Mouse (Mus musculus): ENCODE measurements around the gene Lyrm2.

Lyrm2 gene

GRCm38 (mm10) chr4:32799966-32800576 is at the start of gene Lyrm2:
Lyrm2 (plus strand) TSS chr4:32800253.
- peak; percentile 90 for DNase-seq (ENCODE audit: low spot score)

DNA sequence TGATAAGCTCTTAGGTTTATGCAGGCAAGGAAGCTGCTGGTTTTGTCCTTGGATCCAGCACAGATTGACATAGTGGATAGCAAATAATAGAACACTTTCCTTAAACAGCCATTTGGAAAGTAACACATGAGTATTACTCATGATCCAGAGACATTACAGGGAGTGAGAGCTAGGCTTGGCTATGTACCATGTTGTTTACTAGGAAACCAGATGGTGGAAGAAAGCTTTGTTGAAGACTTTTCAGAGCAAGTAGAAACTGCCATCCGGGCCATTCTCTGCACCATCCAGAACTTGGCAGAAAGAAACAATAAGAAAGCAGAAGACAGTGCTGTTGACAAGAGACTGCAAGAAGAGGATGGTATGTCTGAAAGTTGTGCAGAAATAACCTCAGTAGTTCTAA is 49.3 kb upstream of the Lyrm2 start:
- no peak for DNase-seq (ENCODE audit: low spot score)

- no peak for DNase-seq (ENCODE audit: low spot score)
Measured at GRCm38 (mm10) chr4:32757430-32757829, 42.6 kb upstream of the Lyrm2 start.

DNA sequence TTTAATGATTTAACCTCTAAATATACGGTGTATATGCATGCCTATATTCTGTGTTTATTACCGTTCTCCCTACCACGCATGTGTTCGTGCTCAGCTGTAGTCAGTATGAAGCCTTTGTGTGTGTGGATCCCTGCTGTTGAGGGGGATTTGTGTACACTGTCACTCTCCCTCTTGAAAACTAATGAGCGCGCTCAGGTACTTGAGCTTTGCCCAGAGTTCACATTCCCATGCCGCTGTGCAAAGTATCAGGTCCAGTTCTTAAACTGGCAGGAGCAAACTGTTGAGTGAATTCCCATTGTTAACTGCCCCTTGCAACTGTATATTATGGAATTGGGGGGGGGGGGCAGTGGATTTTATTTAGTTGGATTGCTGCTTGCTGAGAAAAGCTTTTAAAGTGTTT is 32.6 kb upstream of the Lyrm2 start:
- no peak for DNase-seq (ENCODE audit: low spot score)

DNA sequence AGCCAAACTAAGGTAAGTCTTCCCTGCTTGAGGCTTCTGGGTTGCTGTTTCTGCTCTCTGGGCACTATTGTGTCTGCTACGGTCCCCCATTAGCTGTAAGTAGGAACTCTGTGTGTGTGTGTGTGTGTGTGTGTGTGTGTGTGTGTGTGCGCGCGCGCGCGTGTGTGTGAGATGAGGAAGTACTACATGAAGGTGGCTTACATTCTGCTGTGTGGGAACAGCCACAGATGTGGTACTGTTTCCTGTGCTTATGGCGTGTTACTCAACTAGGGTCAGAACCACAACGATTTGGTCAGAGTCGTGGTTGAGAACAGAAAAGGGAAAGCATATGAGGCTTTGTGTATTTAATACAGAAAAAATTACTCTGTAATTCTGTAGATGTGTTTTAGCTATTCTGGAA is 32.0 kb upstream of the Lyrm2 start:
- DNase-seq (ENCODE audit: low spot score), result no peak

GRCm38 (mm10) chr4:32770284-32770810 is 29.7 kb upstream of the Lyrm2 start:
- no peak for DNase-seq (ENCODE audit: low spot score)

DNA sequence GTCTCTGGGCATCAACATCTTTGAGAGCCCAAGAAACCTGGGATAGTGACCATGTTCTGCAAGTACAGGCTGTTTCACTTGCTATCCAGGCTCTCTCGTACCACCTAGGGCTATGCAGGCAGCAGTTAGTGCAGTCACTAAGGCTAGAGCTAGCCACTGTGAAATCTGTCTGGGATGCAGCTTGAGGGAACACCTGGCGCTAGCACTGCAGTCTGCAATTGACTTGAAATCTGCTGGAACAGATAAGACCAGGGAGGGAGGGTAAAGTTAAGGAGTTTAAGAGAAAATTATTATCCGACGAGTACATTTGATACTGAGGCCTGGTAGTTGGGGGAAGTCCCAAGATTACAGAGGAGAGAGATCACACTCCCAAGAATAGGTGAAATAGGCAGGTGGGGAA is 20.1 kb upstream of the Lyrm2 start:
- DNase-seq (ENCODE audit: low spot score), result no peak

- DNase-seq (ENCODE audit: low spot score), result no peak
Measured at GRCm38 (mm10) chr4:32787110-32787509, 12.9 kb upstream of the Lyrm2 start.

DNA sequence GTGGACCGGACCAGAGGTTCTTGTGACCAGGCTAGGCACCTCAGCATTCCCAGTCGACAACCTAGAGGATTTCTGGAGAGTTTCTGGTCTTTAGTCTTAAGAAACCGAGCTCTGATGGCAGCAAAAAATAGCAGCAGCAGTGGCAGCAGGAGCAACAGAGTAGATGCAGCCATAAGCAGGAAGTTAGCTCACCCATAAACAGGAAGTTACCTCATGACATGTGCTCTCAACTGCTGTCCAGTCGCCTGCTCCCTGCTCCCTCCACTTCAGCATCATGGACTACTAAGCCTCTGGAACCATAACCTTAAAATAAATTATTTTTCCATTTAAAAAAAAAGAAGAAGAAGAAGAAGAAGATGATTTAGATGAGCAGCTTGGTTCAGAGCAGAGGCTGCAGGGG is 11.0 kb upstream of the Lyrm2 start:
- DNase-seq (ENCODE audit: low spot score), result no peak

DNA sequence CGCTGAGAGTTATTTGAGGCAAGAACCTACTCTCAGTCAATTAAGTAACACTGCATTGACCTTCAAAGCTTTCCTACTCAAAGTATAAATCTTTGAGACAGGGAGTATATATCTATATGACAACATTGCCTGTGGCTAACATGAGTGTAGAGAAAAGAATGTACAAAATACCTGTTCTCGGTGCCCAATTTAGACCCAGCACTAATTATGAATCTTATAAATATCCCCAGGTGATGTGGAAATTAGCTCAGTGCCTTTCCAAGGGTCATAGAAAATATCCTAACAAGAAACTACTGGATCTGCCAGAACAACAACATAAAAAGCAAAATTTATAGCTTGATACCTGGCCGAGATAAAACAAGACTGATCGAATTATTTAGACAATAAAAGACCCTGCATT is 1.1 kb upstream of the Lyrm2 start:
- DNase-seq (ENCODE audit: low spot score), result no peak

GRCm38 (mm10) chr4:32800577-32801170 is 621 bp downstream of the Lyrm2 start:
- no peak for DNase-seq (ENCODE audit: low spot score)

GRCm38 (mm10) chr4:32817478-32817877 is 17.4 kb downstream of the Lyrm2 start:
- DNase-seq (ENCODE audit: low spot score), result no peak

GRCm38 (mm10) chr4:32820676-32821075 is 20.6 kb downstream of the Lyrm2 start:
- no peak for DNase-seq (ENCODE audit: low spot score)

DNA sequence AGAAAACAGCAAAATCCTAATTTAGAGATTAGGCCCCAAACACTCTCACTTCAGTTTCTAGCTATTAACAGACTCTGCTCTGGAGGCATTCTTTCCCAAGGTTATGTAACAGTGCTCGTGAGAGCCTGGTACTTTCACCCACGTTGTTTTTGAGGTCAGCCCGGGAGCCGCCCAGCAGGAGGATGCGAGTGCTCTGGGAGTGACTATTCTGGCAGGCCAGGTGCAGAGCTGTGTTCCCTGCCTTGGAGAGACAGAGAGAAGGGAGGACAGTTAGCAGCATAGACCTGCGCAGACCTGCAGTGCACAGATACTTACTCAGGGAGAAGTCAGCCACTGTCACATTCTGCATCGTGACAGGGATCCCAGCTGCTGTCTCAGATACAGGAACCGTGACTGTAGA is 24.2 kb downstream of the Lyrm2 start:
- no peak for DNase-seq (ENCODE audit: low spot score)

DNA sequence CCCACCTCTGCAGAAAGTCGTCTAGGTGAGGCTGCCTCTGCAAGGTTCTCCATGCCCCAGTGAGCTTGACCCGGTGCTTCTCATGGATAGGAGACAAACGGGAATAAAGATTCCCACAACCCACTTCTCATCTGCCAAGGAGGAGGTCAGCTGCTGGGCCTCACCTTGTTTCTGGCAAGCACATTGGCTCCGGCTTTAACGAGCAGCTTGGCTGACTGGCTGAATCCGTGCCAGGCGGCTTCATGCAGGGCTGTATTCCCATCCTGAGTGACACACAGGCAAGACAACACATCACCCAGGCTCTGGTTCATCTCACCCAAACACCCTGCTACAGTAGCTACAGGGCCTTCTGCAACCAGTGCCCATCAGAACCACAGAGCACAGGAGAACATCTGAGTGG is 26.9 kb downstream of the Lyrm2 start:
- no peak for DNase-seq (ENCODE audit: low spot score)

- no peak for DNase-seq (ENCODE audit: low spot score)
Measured at GRCm38 (mm10) chr4:32828385-32829077, 28.5 kb downstream of the Lyrm2 start.

DNA sequence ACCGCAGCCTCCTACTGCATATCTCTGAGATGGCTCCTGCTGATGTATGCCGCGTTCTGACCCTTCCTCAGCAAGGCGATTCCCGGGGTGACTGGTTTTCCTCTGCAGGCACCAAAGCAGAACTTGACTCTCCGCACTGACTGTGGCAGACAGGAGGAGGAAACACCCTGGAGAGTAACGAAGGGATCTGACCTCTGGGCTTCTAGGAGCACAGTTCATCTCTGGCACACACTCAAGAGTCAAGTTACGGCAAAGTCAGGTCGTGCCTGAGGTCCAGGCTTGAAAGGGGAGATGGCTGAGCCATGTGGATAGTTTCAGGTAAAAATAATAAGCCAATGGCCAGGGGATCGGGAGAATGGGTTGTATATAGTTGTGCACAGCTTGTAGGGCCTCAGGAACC is 29.3 kb downstream of the Lyrm2 start:
- no peak for DNase-seq (ENCODE audit: low spot score)

GRCm38 (mm10) chr4:32833494-32834282 is 33.6 kb downstream of the Lyrm2 start:
- peak; percentile 21 for DNase-seq (ENCODE audit: low spot score)

DNA sequence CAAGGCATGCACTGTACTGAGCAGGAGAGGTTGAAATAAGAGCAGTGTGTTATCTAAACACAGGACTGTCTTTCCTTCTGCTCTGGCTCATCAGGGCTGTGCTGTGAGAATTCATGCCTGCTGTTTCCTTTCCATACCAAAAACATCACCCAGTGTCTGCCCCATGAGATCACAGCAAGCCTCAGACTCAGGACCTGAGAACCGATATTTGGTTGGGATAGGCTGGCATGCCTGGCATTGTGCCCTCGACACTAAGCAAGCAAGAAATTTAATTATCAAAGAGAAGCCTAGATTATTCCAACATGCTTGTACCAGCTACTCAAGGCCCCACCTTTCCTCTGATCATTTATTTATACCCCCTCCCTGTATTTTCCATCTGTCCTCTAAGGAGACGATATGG is 34.5 kb downstream of the Lyrm2 start:
- DNase-seq (ENCODE audit: low spot score), result no peak

- DNase-seq (ENCODE audit: low spot score), result no peak
Measured at GRCm38 (mm10) chr4:32836071-32836470, 36.0 kb downstream of the Lyrm2 start.

- DNase-seq (ENCODE audit: low spot score), result no peak
Measured at GRCm38 (mm10) chr4:32838401-32838800, 38.3 kb downstream of the Lyrm2 start.
